Mouse (Mus musculus): ENCODE measurements around the gene Baiap2l2. TPM values are rescaled to one million over a fixed set of nuclear protein-coding genes. Genes with fewer than 3 reads are reported as not detected.

Gene Baiap2l2
- total and polyA plus RNA-seq, 3 experiments, result 0.78 to 2.9 (median 0.84) TPM

DNA sequence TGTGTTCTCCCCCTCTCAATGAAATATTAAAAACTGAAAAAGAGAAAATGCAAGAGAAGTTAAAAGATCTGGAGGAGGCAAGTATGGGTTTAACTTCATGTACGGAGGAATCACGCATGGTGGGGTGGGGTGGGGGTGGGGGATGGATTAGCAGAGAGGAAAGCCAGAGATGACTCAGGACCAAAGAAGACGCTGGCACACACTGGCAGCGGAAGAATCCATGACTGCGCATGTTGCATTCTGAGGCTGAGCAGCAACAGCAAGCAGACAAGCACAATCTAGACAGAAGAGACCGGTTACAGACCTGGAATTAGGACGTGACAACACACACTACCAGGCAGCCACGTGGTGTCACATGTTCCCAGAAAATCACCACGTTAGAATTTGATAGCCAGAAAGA, 7.4 kb upstream of the Baiap2l2 start:
- intact Hi-C loops (cut with DNase I), result no loop called here
- Histone ChIP-seq H3K27ac (no peak overlapping the region), H3K36me3 (ENCODE audit: control insufficient read depth, insufficient read depth, low read length) (no peaks in the 10 kb centered on the region), H3K9ac (ENCODE audit: low read depth, low read length) (no peak overlapping the region), H3K4me3 (no peak overlapping the region), H3K4me1 (ENCODE audit: control insufficient read depth, insufficient read depth, low read length) (no peaks in the 10 kb centered on the region), H3K79me2 (replicated peaks; ENCODE audit: control insufficient read depth, insufficient read depth, low read length) (no peaks in the 10 kb centered on the region), H3K27me3 (ENCODE audit: control insufficient read depth, insufficient read depth, low read length) (no peaks in the 10 kb centered on the region)
- WGBS, result 88% methylated on average over 9 of the region's 9 CpGs
- DNase-seq, result no peak
- no peak for TF ChIP-seq EP300 (IDR thresholded peaks at IDR 0.05; ENCODE audit: insufficient read depth, low read depth, low read length)
- no peak for TF ChIP-seq CTCF (IDR thresholded peaks at IDR 0.05)
- no peak for TF ChIP-seq POLR2A (IDR thresholded peaks at IDR 0.05; ENCODE audit: insufficient read depth, low read depth, low read length)

DNA sequence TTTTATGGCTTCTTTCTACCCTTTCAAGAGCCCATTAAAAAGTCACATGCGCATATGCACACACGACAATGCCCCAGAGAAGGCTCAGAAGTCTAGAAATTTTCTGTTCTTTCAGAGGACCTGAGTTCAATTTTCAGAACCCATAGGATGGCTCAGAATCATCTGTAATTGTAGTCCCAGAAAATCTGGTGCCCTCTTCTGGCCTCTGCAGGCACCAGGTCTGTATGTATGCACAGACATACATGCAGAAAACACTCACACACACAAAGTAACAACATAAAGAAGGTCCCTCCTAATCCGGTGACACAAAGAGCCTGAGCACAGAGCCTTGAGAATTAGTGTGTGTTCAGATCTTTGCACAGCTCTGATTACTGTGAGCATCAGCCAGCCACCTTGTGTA, 5.0 kb upstream of the Baiap2l2 start:
- Histone ChIP-seq H3K36me3 (ENCODE audit: control insufficient read depth, insufficient read depth, low read length) (no peaks in the 10 kb centered on the region), H3K4me3 (no peak overlapping the region), H3K27ac (no peak overlapping the region), H3K9ac (ENCODE audit: low read depth, low read length) (no peak overlapping the region), H3K79me2 (replicated peaks; ENCODE audit: control insufficient read depth, insufficient read depth, low read length) (no peaks in the 10 kb centered on the region), H3K4me1 (ENCODE audit: control insufficient read depth, insufficient read depth, low read length) (no peaks in the 10 kb centered on the region), H3K27me3 (ENCODE audit: control insufficient read depth, insufficient read depth, low read length) (no peaks in the 10 kb centered on the region)
- intact Hi-C loops (cut with DNase I), result no loop called here
- no peak for DNase-seq
- WGBS, result 96% methylated on average over 3 of the region's 3 CpGs
- TF ChIP-seq EP300 (IDR thresholded peaks at IDR 0.05; ENCODE audit: insufficient read depth, low read depth, low read length), result no peak
- peak; percentile 30 for TF ChIP-seq CTCF (IDR thresholded peaks at IDR 0.05)
- TF ChIP-seq POLR2A (IDR thresholded peaks at IDR 0.05; ENCODE audit: insufficient read depth, low read depth, low read length), result no peak

DNA sequence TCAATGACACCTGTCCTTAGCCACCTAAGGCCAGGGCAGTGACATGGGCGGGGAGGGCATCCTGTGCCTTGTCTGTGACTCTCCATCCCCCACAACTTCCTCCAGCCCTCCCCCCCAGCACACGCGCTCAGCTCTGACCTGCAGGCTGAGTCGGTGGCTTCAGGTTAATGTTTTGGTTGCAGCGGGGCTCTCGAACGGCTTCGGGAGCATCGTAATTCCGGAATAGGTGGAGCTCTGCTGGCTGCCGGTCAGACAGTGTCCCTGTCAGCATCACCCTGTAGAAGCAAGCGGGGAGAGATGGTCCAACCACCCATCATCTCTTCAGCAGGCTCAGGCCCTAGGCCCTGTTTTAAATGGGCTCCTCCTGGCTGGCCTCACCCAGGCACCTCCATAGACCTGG, 4.1 kb upstream of the Baiap2l2 start:
- no peak for DNase-seq
- Histone ChIP-seq H3K4me3 (no peak overlapping the region), H3K27me3 (ENCODE audit: control insufficient read depth, insufficient read depth, low read length) (no peaks in the 10 kb centered on the region), H3K36me3 (ENCODE audit: control insufficient read depth, insufficient read depth, low read length) (no peaks in the 10 kb centered on the region), H3K79me2 (replicated peaks; ENCODE audit: control insufficient read depth, insufficient read depth, low read length) (no peaks in the 10 kb centered on the region), H3K9ac (ENCODE audit: low read depth, low read length) (no peak overlapping the region), H3K4me1 (ENCODE audit: control insufficient read depth, insufficient read depth, low read length) (no peaks in the 10 kb centered on the region), H3K27ac (no peak overlapping the region)
- intact Hi-C loops (cut with DNase I), result loop anchor here (5.0 kb wide), 1 partner anchor 42 kb away; no protein-coding TSS in a partner anchor
- TF ChIP-seq POLR2A (IDR thresholded peaks at IDR 0.05; ENCODE audit: insufficient read depth, low read depth, low read length) (no peak), EP300 (IDR thresholded peaks at IDR 0.05; ENCODE audit: insufficient read depth, low read depth, low read length) (no peak), CTCF (IDR thresholded peaks at IDR 0.05) (no peak)
- 85% methylated on average over 12 of the region's 12 CpGs for WGBS

DNA sequence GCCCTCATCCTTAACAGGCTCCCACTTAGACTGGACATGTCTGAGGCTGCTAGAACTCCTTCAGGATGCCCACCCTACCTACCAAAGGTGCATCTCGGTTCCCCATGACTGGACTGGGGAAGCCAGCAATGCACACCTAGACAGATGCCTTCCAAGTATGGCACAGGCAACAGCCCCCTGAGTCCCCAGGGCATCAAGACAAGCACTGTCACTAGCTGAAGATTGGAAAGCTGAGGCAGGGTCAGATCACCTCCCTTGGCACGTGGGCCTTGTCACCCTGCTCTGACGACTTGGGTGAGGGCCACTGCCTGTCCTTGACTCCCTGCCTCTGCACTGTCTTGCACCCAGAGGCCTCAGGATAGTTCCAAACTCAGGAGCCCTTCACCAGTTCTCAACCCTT, 3.0 kb upstream of the Baiap2l2 start:
- Histone ChIP-seq H3K27ac (no peak overlapping the region), H3K4me3 (no peak overlapping the region), H3K9ac (ENCODE audit: low read depth, low read length) (no peak overlapping the region), H3K79me2 (replicated peaks; ENCODE audit: control insufficient read depth, insufficient read depth, low read length) (no peaks in the 10 kb centered on the region), H3K36me3 (ENCODE audit: control insufficient read depth, insufficient read depth, low read length) (no peaks in the 10 kb centered on the region), H3K4me1 (ENCODE audit: control insufficient read depth, insufficient read depth, low read length) (no peaks in the 10 kb centered on the region), H3K27me3 (ENCODE audit: control insufficient read depth, insufficient read depth, low read length) (no peaks in the 10 kb centered on the region)
- 88% methylated on average over 3 of the region's 3 CpGs for WGBS
- no peak for TF ChIP-seq POLR2A (IDR thresholded peaks at IDR 0.05; ENCODE audit: insufficient read depth, low read depth, low read length)
- TF ChIP-seq CTCF (IDR thresholded peaks at IDR 0.05), result no peak
- no peak for TF ChIP-seq EP300 (IDR thresholded peaks at IDR 0.05; ENCODE audit: insufficient read depth, low read depth, low read length)
- DNase-seq, result no peak
- intact Hi-C loops (cut with DNase I), result loop anchor here (5.0 kb wide), 1 partner anchor 41 kb away; no protein-coding TSS in a partner anchor

DNA sequence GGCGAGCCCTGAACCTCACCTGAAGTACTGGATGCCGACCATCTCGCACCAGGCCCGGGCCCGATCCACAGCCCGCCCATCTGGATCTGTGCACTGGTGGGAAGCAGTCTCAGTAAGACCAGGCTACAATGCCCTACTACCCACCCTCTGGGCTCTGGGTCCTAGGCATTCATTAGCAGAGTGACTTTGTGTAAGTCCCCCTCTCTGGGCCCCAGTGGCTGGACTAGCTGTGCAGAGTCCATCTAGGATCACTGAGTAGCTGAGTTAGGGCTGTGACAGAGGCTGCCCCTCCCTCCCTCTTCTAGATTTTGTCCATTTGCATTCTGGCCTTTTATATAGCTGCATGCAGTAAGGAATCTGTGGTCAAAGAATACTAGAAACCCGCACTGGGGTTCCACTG, 1.8 kb upstream of the Baiap2l2 start:
- intact Hi-C loops (cut with DNase I), result loop anchor here (5.0 kb wide), 1 partner anchor 40 kb away; no protein-coding TSS in a partner anchor
- Histone ChIP-seq H3K36me3 (ENCODE audit: control insufficient read depth, insufficient read depth, low read length) (no peaks in the 10 kb centered on the region), H3K9ac (ENCODE audit: low read depth, low read length) (no peak overlapping the region), H3K4me3 (no peak overlapping the region), H3K79me2 (replicated peaks; ENCODE audit: control insufficient read depth, insufficient read depth, low read length) (no peaks in the 10 kb centered on the region), H3K27me3 (ENCODE audit: control insufficient read depth, insufficient read depth, low read length) (no peaks in the 10 kb centered on the region), H3K27ac (no peak overlapping the region), H3K4me1 (ENCODE audit: control insufficient read depth, insufficient read depth, low read length) (no peaks in the 10 kb centered on the region)
- no peak for DNase-seq
- WGBS, result 95% methylated on average over 7 of the region's 7 CpGs
- no peak for TF ChIP-seq CTCF (IDR thresholded peaks at IDR 0.05)
- no peak for TF ChIP-seq POLR2A (IDR thresholded peaks at IDR 0.05; ENCODE audit: insufficient read depth, low read depth, low read length)
- TF ChIP-seq EP300 (IDR thresholded peaks at IDR 0.05; ENCODE audit: insufficient read depth, low read depth, low read length), result no peak

DNA sequence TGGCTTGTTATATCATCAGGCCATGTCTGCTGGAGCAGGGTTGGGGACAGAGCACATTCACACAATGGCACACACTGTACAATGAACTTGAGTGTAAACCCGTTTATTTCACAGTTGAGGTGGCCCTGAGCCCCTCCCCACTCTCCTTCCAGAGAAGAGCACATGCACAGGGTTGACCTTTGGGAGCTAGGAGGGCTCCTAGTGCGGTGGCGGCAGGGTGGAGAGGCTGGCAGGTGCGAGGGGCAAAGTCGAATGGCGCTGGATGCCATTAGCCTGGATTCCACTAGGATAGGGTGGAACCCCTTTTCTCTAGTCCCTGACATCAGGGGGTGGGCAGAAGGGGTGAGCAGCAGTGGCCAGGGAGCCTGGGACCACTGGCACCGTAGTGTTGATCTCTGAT, 804 bp upstream of the Baiap2l2 start:
- 86% methylated on average over 7 of the region's 7 CpGs for WGBS
- no peaks in the 10 kb centered on the region for H3K79me2 ChIP-seq (replicated peaks; ENCODE audit: control insufficient read depth, insufficient read depth, low read length)
- no peaks in the 10 kb centered on the region for H3K36me3 ChIP-seq (ENCODE audit: control insufficient read depth, insufficient read depth, low read length)
- no peaks in the 10 kb centered on the region for H3K27me3 ChIP-seq (ENCODE audit: control insufficient read depth, insufficient read depth, low read length)
- intact Hi-C loops (cut with DNase I), result loop anchor here (5.0 kb wide), 1 partner anchor 39 kb away; no protein-coding TSS in a partner anchor
- DNase-seq, result no peak
- no peak overlapping the region for H3K9ac ChIP-seq (ENCODE audit: low read depth, low read length)
- H3K4me3 ChIP-seq, result no peak overlapping the region
- H3K27ac ChIP-seq, result no peak overlapping the region
- H3K4me1 ChIP-seq (ENCODE audit: control insufficient read depth, insufficient read depth, low read length), result no peaks in the 10 kb centered on the region
- no peak for TF ChIP-seq CTCF (IDR thresholded peaks at IDR 0.05)
- TF ChIP-seq EP300 (IDR thresholded peaks at IDR 0.05; ENCODE audit: insufficient read depth, low read depth, low read length), result no peak
- no peak for TF ChIP-seq POLR2A (IDR thresholded peaks at IDR 0.05; ENCODE audit: insufficient read depth, low read depth, low read length)

Measured in heart, adult 2 months (tissue).